Mouse (Mus musculus): ENCODE measurements around the gene Zfp987. TPM values are rescaled to one million over a fixed set of nuclear protein-coding genes. Genes with fewer than 3 reads are reported as not detected.

Zfp987 gene
- total RNA-seq, 2 experiments from 2014 or later: not detected

DNA sequence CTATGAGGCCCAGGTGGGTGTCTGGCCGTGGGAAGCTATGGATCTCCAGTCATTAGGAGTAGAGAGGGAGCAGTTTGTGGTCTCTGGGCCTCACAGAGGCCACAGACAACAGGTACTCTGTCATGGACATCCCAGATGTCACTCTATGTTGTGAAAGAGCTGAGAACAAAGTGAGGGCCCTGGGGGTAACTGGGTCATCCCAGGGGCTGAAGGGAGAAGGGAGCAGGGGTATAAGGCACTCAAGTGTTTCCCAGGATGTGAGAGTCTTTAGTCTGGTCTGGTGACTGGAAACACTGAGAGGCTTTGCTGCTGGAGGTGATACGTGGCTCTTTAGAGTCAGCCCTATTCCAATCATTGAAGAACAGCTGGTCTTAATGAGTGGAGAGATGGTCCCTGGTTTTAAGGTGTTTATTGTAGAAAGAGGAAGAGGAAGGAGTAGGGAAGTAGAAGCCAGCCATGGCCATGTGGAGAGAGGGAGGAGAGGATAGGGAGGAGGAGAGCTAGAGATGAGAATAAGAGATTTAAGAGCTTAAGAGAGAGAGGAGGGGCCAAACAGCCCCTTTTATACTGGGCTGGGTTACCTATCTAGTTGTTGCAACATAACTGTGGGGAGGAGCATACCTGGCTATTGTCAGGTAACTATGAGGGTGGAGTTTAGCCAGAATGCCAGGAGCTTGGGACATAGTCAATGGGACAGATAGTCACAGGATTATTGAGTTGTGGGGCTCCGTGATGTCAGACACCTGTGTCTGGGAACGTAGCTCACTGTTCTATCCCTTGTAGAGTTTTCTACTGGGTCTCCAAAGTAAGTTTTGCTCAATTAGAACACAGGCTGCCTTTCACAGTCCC, 76.5 kb downstream of the Zfp987 start:
- peak in 1 of 2 experiments; percentile 2 for DNase-seq (ENCODE audit: low spot score in 2 of 2)

Other genes with a start within 250 kb of the Zfp987 start
- under 1 TPM in 1 of 2 experiments, not detected in 1; 0.76 TPM for gene Zfp986, start 228.5 kb upstream of the Zfp987 start, total RNA-seq (2021)
- not detected for gene Zfp600, start 59.5 kb downstream of the Zfp987 start, total RNA-seq (2021)